Mouse (Mus musculus) liver, embryonic 12.5 days (tissue): ENCODE measurements around the gene Man2a1. TPM values are rescaled to one million over a fixed set of nuclear protein-coding genes. Genes with fewer than 3 reads are reported as not detected.

Experiments
- ATAC-seq: fragments of 200-750 bp; cut with Nextera tagmentation; 2 replicates; pipeline ENCODE4 v1.8.0; 2017; ENCODE audit warnings: moderate number of reproducible peaks, mild to moderate bottlenecking, moderate library complexity
- H3K27ac ChIP-seq: fragments of 300-500 bp; sonication (generic); 2 replicates; pipeline ENCODE4 v1.5.1; 2016; ENCODE audit warnings: mild to moderate bottlenecking
- H3K27me3 ChIP-seq: fragments of 300-500 bp; sonication (generic); replicated peaks from 2 replicates; pipeline ENCODE4 v1.6.1; 2016; ENCODE audit warnings: mild to moderate bottlenecking, moderate library complexity
- H3K36me3 ChIP-seq: fragments of 300-500 bp; sonication (generic); 2 replicates; pipeline ENCODE4 v1.6.1; 2016; ENCODE audit warnings: mild to moderate bottlenecking, moderate library complexity
- H3K4me1 ChIP-seq: fragments of 300-500 bp; sonication (generic); 2 replicates; pipeline ENCODE4 v1.6.1; 2016
- H3K4me2 ChIP-seq: fragments of 300-500 bp; sonication (generic); 2 replicates; pipeline ENCODE4 v1.6.1; 2016; ENCODE audit warnings: mild to moderate bottlenecking, moderate library complexity
- H3K4me3 ChIP-seq: fragments of 300-500 bp; sonication (generic); 2 replicates; pipeline ENCODE4 v1.5.1; 2016; ENCODE audit warnings: mild to moderate bottlenecking, moderate library complexity
- H3K9ac ChIP-seq: fragments of 300-500 bp; sonication (generic); 2 replicates; pipeline ENCODE4 v1.6.1; 2016; ENCODE audit warnings: mild to moderate bottlenecking, moderate library complexity
- H3K9me3 ChIP-seq: fragments of 300-500 bp; sonication (generic); replicated peaks from 2 replicates; pipeline ENCODE4 v1.6.1; 2016; ENCODE audit warnings: mild to moderate bottlenecking, moderate library complexity
- WGBS: fragments of 180-500 bp; shearing (Covaris S2); methylation state at CpG from one replicate; pipeline ENCODE4 v1.1.7; 2016; ENCODE audit not compliant: insufficient replicate concordance; 5-methylcytosine and 5-hydroxymethylcytosine counted together
- polyA plus RNA-seq: library from polyadenylated mRNA; unstranded; fragments of >200 nt; fragmentation: Nextera tagmentation; extraction: Ambion mirVana; gene quantifications from 2 replicates; pipeline ENCODE4 v1.2.1, GENCODE M21; 2016

Gene Man2a1
- polyA plus RNA-seq, 1 experiment from 2014 or later = 5.9 TPM

DNA sequence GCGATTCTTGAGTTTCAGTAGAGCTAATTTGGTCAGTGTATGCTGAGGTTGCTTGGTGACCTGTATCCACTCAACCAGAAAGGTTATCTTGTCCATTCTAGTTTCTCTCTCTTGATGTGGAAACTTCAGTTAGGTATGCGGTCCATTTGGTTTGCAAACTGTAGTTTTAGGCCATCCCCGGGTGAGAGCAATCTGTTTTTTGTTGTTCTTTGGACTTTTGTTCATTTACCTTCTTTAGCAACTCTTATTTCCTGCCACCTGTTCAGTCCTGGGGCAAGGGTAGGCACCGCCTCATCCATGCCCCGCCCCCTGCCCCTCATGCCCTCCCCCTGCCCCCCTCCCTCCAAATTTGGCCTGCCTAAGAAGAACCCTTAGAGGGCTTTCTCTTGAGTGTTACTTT lies 3.6 kb downstream of the Man2a1 start:
- peak overlapping the region; percentile 40; the same call in 1 of the 2 replicates for H3K27ac ChIP-seq
- peaks cover 71% of the 10 kb centered on the region for H3K4me1 ChIP-seq

DNA sequence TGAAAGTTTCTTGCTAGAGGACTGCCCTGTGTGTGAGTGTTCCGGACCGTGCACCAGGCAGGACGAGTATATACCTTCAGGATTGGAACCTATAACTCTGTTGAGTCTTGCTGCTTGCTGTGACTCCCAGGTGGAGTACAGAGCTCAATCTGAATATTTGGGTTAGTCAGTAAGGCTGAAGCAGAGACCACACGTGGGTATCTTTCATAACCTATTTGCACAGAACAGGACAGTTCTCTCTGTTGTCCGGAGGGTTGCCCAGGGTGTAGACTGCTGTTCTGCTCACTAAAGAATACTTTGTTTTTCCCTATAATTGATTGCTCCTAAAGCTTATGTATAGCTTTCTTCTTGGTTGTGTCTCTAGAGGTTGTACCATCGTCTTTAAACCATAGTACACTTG lies 7.7 kb downstream of the Man2a1 start:
- 77% methylated on average over 6 of the region's 6 CpGs for WGBS
- ATAC-seq = no peak
- no peaks in the 10 kb centered on the region for H3K27me3 ChIP-seq
- H3K9me3 ChIP-seq = no peaks in the 10 kb centered on the region
- no peak overlapping the region for H3K4me3 ChIP-seq
- no peak overlapping the region for H3K9ac ChIP-seq
- H3K4me1 ChIP-seq = peaks cover 43% of the 10 kb centered on the region
- no peak overlapping the region for H3K27ac ChIP-seq
- no peak overlapping the region for H3K4me2 ChIP-seq
- H3K36me3 ChIP-seq = peaks cover 5% of the 10 kb centered on the region; the same call in 1 of the 2 replicates

More for the DNA sequence above, 3.6 kb downstream of the Man2a1 start:
- ATAC-seq = no peak
- H3K4me3 ChIP-seq = no peak overlapping the region
- no peaks in the 10 kb centered on the region for H3K36me3 ChIP-seq
- H3K4me2 ChIP-seq = peak overlapping the region; percentile 99
- WGBS = 72% methylated on average over 5 of the region's 5 CpGs
- H3K9ac ChIP-seq = no peak overlapping the region
- H3K9me3 ChIP-seq = no peaks in the 10 kb centered on the region
- peaks cover 6% of the 10 kb centered on the region for H3K27me3 ChIP-seq

DNA sequence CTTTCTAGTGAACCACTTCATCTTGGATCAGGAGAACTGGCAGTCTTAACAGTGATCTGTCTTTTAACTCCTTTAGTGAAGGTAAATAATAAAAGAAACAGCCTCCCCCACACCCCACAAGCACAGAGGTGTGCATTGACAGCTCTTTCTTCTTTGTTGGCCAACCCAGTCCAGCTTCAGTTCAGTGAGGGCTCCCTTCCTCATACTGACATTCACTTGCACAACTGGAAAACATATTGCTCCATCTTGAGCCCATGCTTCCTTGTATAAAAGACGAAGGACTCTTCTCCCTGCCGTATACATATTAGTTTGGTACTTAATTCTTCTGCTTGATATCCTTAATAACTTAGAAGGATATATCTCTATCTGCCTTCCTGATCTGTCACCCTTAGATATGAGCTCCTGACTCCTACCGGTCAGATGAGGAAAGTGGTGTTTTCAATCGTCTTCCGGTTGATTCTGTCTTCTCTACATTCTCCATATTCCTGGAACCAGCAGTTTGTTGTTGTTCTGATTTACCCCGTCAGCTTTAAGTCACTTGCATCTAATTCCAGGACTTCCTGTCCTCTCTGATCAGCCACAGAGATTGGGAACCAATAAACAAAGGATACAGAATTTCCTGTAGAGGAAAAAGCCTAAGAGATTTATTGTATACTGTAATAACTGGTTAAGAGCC lies 8.5 kb downstream of the Man2a1 start:
- Histone ChIP-seq H3K27ac (no peak overlapping the region), H3K27me3 (no peaks in the 10 kb centered on the region)

DNA sequence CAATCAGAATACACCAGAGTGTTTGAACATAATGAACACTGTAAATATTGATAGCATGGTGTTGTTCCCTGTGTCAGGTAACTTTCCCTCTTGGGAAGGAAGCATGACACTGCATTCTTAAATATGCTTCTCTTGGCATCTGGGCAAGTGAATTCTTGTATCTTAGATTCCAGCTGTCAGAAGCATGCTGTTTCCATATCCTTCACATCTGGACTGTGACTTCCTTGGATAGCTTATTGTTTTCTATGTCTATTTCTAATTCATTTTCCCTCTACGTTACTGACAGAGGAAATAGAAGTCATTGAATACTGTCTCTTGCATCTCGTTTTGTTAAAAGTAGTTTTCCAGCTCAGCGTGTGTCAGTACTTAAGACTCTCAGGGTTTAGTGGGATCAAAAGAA lies 9.2 kb downstream of the Man2a1 start:
- WGBS = 67% methylated on average over 3 of the region's 3 CpGs
- H3K27ac ChIP-seq = no peak overlapping the region
- no peaks in the 10 kb centered on the region for H3K27me3 ChIP-seq
- no peaks in the 10 kb centered on the region for H3K9me3 ChIP-seq
- ATAC-seq = no peak
- H3K4me2 ChIP-seq = no peak overlapping the region
- H3K9ac ChIP-seq = no peak overlapping the region
- H3K4me3 ChIP-seq = no peak overlapping the region
- H3K36me3 ChIP-seq = peaks cover 5% of the 10 kb centered on the region; the same call in 1 of the 2 replicates
- peaks cover 29% of the 10 kb centered on the region for H3K4me1 ChIP-seq

More for the DNA sequence above, 8.5 kb downstream of the Man2a1 start:
- H3K9me3 ChIP-seq = no peaks in the 10 kb centered on the region
- H3K4me2 ChIP-seq = no peak overlapping the region
- H3K4me3 ChIP-seq = no peak overlapping the region
- no peak for ATAC-seq
- H3K9ac ChIP-seq = no peak overlapping the region
- H3K36me3 ChIP-seq = peaks cover 5% of the 10 kb centered on the region; the same call in 1 of the 2 replicates
- H3K4me1 ChIP-seq = peaks cover 35% of the 10 kb centered on the region
- 54% methylated on average over 6 of the region's 6 CpGs for WGBS

DNA sequence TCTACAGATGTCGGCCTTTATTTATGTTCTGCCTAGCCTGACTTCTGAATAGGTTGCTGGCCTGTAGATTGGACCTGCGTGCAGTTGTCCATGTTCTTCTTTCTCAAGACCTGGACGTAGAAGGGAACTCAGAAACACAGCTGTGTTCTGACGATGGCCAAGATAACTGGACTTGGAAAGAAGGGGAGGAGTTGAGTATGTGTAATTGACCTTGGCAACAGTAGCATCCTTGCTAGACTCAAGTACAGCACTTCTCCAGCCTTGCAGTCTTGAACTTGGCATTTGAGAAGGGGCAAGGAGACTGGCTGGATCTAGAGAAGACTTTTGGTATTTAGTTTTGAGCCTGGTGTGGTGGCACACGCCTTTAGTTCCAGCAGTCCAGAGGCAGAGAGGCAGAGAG lies 10.9 kb downstream of the Man2a1 start:
- no peak overlapping the region for H3K27ac ChIP-seq
- H3K9me3 ChIP-seq = no peaks in the 10 kb centered on the region
- H3K4me3 ChIP-seq = no peak overlapping the region
- peaks cover 21% of the 10 kb centered on the region; the same call in 1 of the 2 replicates for H3K4me1 ChIP-seq
- WGBS = 76% methylated on average over 5 of the region's 5 CpGs
- H3K36me3 ChIP-seq = peaks cover 5% of the 10 kb centered on the region; the same call in 1 of the 2 replicates
- no peaks in the 10 kb centered on the region for H3K27me3 ChIP-seq
- H3K4me2 ChIP-seq = no peak overlapping the region
- ATAC-seq = no peak
- H3K9ac ChIP-seq = no peak overlapping the region

DNA sequence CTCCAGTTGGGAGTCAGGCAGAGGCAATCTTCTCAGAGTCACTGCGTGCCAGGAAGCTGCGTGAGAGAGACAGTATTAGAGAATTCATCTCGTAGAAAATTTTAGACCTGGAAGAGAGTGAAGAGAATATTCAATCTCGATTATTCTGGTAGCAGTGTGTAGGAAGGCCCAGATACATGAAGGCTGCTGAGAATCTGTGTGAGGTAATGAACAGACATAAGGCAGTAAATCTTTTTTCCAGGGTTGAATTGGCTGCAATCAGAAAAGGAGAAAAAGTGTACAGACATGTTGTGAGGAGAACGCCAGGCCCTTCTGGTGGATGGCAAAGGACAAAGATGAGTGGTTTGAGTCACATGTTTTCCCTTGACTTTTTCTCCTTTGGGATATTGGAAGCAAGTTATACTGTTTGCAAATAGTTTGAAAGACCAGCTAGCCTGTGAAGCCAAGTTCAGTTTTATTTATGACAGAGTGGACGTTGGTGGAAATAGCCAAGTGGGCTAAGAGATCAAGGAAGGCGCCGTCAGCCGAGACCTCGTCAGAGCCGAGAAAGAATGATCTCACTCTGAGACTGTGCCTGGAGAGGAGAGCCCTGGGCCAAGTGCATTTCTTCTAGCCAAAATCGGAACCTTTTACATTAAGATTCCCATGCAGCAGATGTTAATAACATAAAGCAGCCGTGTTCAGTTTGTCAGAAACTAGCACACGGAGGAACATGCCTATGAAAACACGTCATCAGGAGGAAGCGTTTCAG lies 11.8 kb downstream of the Man2a1 start:
- Histone ChIP-seq H3K9me3 (no peaks in the 10 kb centered on the region), H3K4me2 (no peak overlapping the region), H3K36me3 (peaks cover 5% of the 10 kb centered on the region; the same call in 1 of the 2 replicates), H3K4me3 (no peak overlapping the region), H3K9ac (no peak overlapping the region), H3K27ac (no peak overlapping the region), H3K4me1 (peaks cover 23% of the 10 kb centered on the region; the same call in 1 of the 2 replicates), H3K27me3 (no peaks in the 10 kb centered on the region)
- WGBS = 84% methylated on average over 16 of the region's 16 CpGs
- ATAC-seq = no peak

DNA sequence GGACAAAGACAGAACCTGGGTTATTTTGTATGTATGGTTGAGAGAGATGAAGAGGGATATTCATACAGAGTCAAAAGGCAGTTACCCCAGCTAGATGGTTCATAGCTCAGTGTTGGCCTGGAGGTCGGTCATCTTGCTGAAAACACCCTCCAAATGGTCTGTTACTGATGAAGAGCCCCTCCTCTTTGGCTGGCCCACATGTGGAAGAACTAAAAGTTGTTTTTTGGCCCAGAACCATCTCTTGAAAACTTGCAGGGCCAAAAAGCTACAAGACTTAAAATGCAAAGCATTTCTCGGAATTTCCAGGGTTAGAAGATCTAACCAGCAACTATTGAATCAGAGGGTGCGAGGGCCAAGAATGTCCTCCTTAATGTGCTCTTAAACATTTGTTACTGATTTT lies 12.4 kb downstream of the Man2a1 start:
- H3K4me1 ChIP-seq = peaks cover 27% of the 10 kb centered on the region; the same call in 1 of the 2 replicates
- H3K4me3 ChIP-seq = no peak overlapping the region
- no peak overlapping the region for H3K27ac ChIP-seq
- no peaks in the 10 kb centered on the region for H3K9me3 ChIP-seq
- H3K36me3 ChIP-seq = peaks cover 5% of the 10 kb centered on the region; the same call in 1 of the 2 replicates
- H3K4me2 ChIP-seq = no peak overlapping the region
- WGBS = 78% methylated on average over 3 of the region's 3 CpGs
- no peaks in the 10 kb centered on the region for H3K27me3 ChIP-seq
- no peak for ATAC-seq
- H3K9ac ChIP-seq = no peak overlapping the region

DNA sequence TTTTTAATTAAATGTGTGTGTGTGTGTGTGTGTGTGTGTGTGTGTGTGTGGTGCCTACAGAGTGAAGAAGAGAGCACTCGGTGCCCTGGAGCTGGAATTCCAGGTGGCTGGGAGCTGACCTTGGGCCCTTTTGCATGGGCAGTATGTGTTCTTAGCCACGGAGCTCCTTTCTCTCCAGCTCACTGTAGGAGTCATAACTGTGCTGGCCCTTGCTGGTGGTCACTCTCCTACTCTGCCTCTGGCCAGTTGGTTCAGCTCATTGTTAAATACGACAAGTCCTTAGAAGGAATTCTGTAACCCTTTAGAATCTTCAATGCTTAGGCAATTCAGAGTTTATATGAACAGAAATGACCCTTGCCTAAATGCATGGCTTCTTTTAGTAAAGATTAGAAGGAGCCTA lies 12.8 kb downstream of the Man2a1 start:
- H3K27me3 ChIP-seq = no peaks in the 10 kb centered on the region
- peaks cover 23% of the 10 kb centered on the region; the same call in 1 of the 2 replicates for H3K4me1 ChIP-seq
- peaks cover 5% of the 10 kb centered on the region; the same call in 1 of the 2 replicates for H3K36me3 ChIP-seq
- H3K9ac ChIP-seq = no peak overlapping the region
- H3K4me2 ChIP-seq = no peak overlapping the region
- H3K27ac ChIP-seq = no peak overlapping the region
- H3K9me3 ChIP-seq = no peaks in the 10 kb centered on the region
- H3K4me3 ChIP-seq = no peak overlapping the region
- WGBS = 80% methylated on average over 3 of the region's 3 CpGs
- ATAC-seq = no peak

DNA sequence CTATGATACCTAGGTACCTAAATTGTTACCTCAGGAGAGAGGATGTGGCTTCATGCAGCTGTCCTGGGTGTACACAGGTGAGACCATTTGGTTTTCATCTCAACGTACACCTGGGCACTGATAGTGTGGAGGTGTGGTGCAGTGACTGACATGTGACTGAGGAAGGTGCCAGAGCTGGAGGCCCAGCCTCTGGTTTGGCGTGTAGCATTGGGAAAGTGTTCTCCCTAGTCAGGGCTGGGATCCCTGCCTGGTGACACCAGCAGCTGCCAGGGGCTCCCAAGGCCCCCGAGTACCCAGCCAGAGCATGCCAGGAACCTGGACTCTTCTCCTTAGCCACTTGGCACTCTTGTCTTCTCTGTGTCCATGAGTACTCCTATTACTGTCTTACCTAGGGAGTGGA lies 14.3 kb downstream of the Man2a1 start:
- Histone ChIP-seq H3K27ac (no peak overlapping the region), H3K4me1 (peaks cover 23% of the 10 kb centered on the region), H3K9ac (no peak overlapping the region), H3K36me3 (peaks cover 5% of the 10 kb centered on the region; the same call in 1 of the 2 replicates), H3K4me3 (no peak overlapping the region), H3K9me3 (no peaks in the 10 kb centered on the region), H3K27me3 (no peaks in the 10 kb centered on the region), H3K4me2 (no peak overlapping the region)
- WGBS = 70% methylated on average over 3 of the region's 3 CpGs
- ATAC-seq = no peak

DNA sequence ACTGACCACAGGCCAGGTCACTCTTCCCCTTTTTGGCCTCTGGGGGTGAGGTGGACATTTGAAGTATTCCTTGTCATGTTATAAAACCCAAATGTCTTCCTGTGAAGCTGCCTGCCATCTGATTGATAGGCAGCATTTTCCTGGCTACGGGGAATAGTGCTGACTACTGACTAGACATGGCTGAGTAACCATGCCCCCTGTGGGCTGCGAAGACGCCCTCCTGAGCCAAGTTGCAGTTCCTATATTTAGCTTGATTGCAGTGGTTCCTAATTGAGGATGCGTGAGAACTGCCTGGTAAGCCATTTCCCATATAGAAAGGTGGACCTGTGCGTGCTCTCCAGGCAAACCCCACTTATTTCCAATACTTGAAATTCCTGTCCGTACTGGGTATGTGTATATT lies 14.9 kb downstream of the Man2a1 start:
- WGBS = 64% methylated on average over 6 of the region's 6 CpGs
- ATAC-seq = no peak
- Histone ChIP-seq H3K4me2 (no peak overlapping the region), H3K27ac (no peak overlapping the region), H3K9me3 (no peaks in the 10 kb centered on the region), H3K9ac (no peak overlapping the region), H3K4me1 (peaks cover 30% of the 10 kb centered on the region), H3K36me3 (peaks cover 4% of the 10 kb centered on the region; the same call in 1 of the 2 replicates), H3K27me3 (no peaks in the 10 kb centered on the region), H3K4me3 (no peak overlapping the region)

DNA sequence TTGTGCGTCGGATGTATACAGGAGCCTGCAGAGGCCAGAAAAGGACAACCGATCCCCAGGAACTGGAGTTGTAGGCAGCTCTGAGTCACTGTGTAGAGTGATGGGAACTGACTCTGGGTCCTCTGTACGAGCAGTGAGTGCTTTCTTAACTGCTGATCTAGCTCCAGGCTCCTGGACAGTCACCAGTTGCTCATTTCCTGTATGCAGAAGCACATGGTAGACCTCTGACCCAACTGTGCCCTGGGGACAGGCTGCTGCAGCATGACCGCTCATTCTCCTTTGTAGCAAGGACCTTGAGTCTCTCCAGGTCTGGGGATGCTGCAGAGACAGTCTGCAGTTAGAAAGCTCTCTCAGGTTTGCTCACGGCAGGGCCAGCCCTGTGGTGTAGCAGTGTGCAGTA lies 15.7 kb downstream of the Man2a1 start:
- no peak overlapping the region for H3K27ac ChIP-seq
- ATAC-seq = peak; percentile 40; the same call in 1 of the 2 replicates
- WGBS = 78% methylated on average over 6 of the region's 6 CpGs
- no peak overlapping the region for H3K4me2 ChIP-seq
- H3K27me3 ChIP-seq = no peaks in the 10 kb centered on the region
- no peak overlapping the region for H3K9ac ChIP-seq
- H3K36me3 ChIP-seq = 0 out of 2 replicates have a peak, but pooled peaks cover 3% of the 10 kb centered on the region
- H3K4me3 ChIP-seq = no peak overlapping the region
- H3K9me3 ChIP-seq = no peaks in the 10 kb centered on the region
- H3K4me1 ChIP-seq = peaks cover 35% of the 10 kb centered on the region

DNA sequence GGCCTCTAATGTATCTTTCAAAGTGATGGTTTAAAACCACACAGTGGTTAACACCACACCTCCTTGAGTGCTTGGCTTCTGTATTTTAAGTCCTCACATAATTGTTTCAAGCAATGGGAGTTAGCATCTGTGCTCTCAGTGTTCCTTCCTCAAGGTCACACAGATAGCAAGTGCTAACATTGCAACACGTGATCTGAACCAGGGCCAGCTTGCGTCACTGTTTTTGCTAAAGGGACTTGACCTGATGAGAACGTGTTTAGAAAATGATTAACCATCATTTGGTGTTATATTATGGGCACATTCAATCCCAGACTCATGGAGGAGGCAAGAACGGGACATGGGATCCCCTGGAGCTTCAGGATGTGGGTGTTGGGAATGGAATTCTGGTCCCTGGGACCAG lies 17.3 kb downstream of the Man2a1 start:
- H3K4me3 ChIP-seq = no peak overlapping the region
- 62% methylated on average over 4 of the region's 4 CpGs for WGBS

More for the DNA sequence above, 17.3 kb downstream of the Man2a1 start:
- Histone ChIP-seq H3K27ac (peak overlapping the region; percentile 4), H3K4me2 (no peak overlapping the region), H3K9ac (no peak overlapping the region), H3K27me3 (no peaks in the 10 kb centered on the region), H3K9me3 (no peaks in the 10 kb centered on the region), H3K36me3 (peaks cover 3% of the 10 kb centered on the region; the same call in 1 of the 2 replicates), H3K4me1 (peaks cover 39% of the 10 kb centered on the region)
- ATAC-seq = peak; percentile 31
